Mouse (Mus musculus) intestine, embryonic 16.5 days (tissue): ENCODE measurements around the gene Alx3. TPM values are rescaled to one million over a fixed set of nuclear protein-coding genes. Genes with fewer than 3 reads are reported as not detected.

Source experiments
- ATAC-seq: fragments of 200-750 bp; cut with Nextera tagmentation; 2 replicates; pipeline ENCODE4 v1.8.0; 2017; ENCODE audit warnings: moderate TSS enrichment, moderate library complexity
- H3K27ac ChIP-seq: fragments of 300-500 bp; sonication (generic); 2 replicates; pipeline ENCODE4 v1.5.1; 2014; ENCODE audit warnings: mild to moderate bottlenecking, low read length
- H3K27me3 ChIP-seq: fragments of 300-500 bp; sonication (generic); replicated peaks from 2 replicates; pipeline ENCODE4 v1.6.1; 2014; ENCODE audit warnings: low read length, control low read depth, mixed read lengths; ENCODE audit not compliant: control insufficient read depth, insufficient read depth
- H3K36me3 ChIP-seq: fragments of 300-500 bp; sonication (generic); 2 replicates; pipeline ENCODE4 v1.6.1; 2014; ENCODE audit warnings: low read length, control low read depth; ENCODE audit not compliant: control insufficient read depth, insufficient read depth
- H3K4me1 ChIP-seq: fragments of 300-500 bp; sonication (generic); 2 replicates; pipeline ENCODE4 v1.6.1; 2014; ENCODE audit warnings: low read length, control low read depth, mixed read lengths; ENCODE audit not compliant: control insufficient read depth, insufficient read depth
- H3K4me2 ChIP-seq: fragments of 300-500 bp; sonication (generic); 2 replicates; pipeline ENCODE4 v1.6.1; 2014; ENCODE audit warnings: low read depth, low read length, control low read depth
- H3K4me3 ChIP-seq: fragments of 300-500 bp; sonication (generic); 2 replicates; pipeline ENCODE4 v1.5.1; 2014; ENCODE audit warnings: mild to moderate bottlenecking, low read length
- H3K9ac ChIP-seq: fragments of 300-500 bp; sonication (generic); 2 replicates; pipeline ENCODE4 v1.6.1; 2014; ENCODE audit warnings: low read depth, low read length
- H3K9me3 ChIP-seq: fragments of 300-500 bp; sonication (generic); 2 replicates; pipeline ENCODE4 v1.6.1; 2016; ENCODE audit warnings: low read length, control low read depth; ENCODE audit not compliant: control insufficient read depth
- WGBS: fragments of 180-500 bp; shearing (Covaris S2); extraction: QIAGEN DNeasy Blood & Tissue Kit; methylation state at CpG from one replicate; pipeline ENCODE4 v1.1.7; 2014; 5-methylcytosine and 5-hydroxymethylcytosine counted together
- polyA plus RNA-seq: library from polyadenylated mRNA; unstranded; fragments of >200 nt; fragmentation: Nextera tagmentation; extraction: Ambion mirVana; gene quantifications from 2 replicates; pipeline ENCODE4 v1.2.1, GENCODE M21; 2015

The Alx3 gene
- polyA plus RNA-seq, 1 experiment from 2014 or later = not detected

DNA sequence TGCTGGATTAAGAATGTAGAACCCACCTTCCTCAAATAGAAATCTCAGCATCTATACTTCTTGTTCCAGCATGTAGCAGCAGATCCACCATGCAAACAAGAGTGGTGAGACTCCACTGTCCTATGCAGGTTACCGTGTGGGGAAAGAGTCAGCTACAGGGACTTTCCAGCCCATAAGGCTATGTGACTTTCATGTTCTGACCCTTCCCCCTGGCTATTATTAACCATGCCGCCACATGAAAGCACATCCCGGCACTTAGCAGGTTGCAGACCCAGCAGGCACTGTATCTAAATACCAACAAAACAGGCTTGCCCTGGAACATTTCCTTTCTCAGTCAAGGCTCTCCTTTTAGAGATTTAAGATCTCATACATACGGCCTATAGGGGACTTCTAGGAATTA is 16.6 kb downstream of the Alx3 start:
- H3K9me3 ChIP-seq = no peaks in the 10 kb centered on the region
- ATAC-seq = no peak
- WGBS = 75% methylated on average over 4 of the region's 4 CpGs
- H3K9ac ChIP-seq = no peak overlapping the region
- no peak overlapping the region for H3K4me3 ChIP-seq
- no peaks in the 10 kb centered on the region for H3K4me1 ChIP-seq
- H3K36me3 ChIP-seq = peaks cover 20% of the 10 kb centered on the region; the same call in 1 of the 2 replicates
- H3K27me3 ChIP-seq = no peaks in the 10 kb centered on the region
- no peak overlapping the region for H3K4me2 ChIP-seq
- no peak overlapping the region for H3K27ac ChIP-seq

DNA sequence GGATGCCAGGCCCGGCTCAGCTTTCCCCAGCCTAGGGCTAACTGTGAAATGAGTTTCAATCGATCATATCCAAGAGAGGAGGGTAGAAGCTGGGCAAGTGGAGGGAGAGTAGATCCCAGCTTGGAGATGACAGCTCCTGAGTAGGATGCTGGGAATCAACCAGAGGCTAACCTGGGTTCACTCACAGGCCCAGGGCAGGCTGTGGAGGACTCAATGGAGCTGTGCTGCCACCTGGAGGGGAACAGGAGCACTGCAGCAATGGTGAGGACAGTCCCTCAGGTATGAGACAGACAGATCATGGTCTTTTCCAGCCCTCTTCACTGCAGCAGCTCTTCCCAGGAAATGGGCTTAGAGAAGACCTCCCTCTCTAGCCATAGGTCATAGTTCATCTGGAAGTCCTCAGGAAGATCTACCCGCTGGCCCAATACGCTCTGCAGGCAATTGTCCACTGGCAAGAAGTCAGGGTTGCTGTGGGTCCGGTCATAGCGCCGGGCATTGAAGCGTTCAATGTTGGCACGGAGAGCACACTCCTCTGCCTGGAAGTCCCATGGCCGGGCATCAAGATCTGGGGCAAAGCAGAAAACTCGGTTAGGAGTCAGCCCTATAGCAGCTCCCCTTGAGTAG is 18.2 kb downstream of the Alx3 start:
- Histone ChIP-seq H3K4me3 (no peak overlapping the region), H3K9me3 (no peaks in the 10 kb centered on the region), H3K9ac (no peak overlapping the region), H3K27me3 (no peaks in the 10 kb centered on the region), H3K4me2 (no peak overlapping the region), H3K27ac (no peak overlapping the region), H3K36me3 (peaks cover 26% of the 10 kb centered on the region), H3K4me1 (no peaks in the 10 kb centered on the region)
- no peak for ATAC-seq
- 90% methylated on average over 11 of the region's 11 CpGs for WGBS

DNA sequence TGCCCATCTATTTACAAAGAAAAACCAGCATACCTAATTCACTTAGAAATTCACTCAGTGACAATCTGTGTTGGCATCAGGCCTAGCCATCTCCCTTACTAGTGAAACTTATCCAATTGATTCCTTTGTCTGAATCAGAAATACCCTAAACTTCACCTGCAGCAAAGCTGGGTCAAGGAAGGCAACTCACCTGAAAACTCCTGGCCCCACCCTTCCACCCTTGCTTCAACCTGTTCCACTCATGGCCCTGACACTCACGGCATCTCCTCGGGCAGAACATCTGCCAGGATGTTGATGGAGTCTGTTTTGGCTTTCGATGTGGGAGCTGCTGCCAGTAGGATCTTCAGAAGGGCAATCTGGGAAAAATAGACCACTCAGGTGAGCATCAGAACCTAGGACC is 23.0 kb downstream of the Alx3 start:
- H3K4me2 ChIP-seq = no peak overlapping the region
- no peaks in the 10 kb centered on the region for H3K4me1 ChIP-seq
- no peaks in the 10 kb centered on the region for H3K9me3 ChIP-seq
- 93% methylated on average over 3 of the region's 3 CpGs for WGBS
- H3K27me3 ChIP-seq = no peaks in the 10 kb centered on the region
- no peak overlapping the region for H3K9ac ChIP-seq
- peaks cover 32% of the 10 kb centered on the region for H3K36me3 ChIP-seq
- H3K4me3 ChIP-seq = no peak overlapping the region
- ATAC-seq = no peak
- no peak overlapping the region for H3K27ac ChIP-seq

DNA sequence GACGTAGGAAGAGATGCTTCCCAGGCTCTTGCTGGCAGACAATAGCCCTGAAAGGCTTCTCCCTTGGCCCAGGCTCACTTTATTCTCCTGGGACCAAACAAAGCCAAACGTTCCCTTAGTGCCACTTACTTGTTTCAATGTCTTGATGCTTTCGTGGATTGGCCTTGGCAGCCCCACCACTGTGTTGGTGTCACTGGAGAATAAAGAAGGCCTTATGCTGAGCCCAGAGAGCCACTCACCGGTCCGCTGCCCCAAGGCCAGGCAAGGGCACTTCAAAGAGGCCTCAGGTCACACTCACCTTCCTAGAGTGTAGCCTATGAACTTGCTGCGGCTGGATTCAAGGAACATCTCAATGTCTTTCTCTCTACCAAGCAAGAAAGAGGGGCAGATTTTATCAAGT is 25.1 kb downstream of the Alx3 start:
- no peaks in the 10 kb centered on the region for H3K4me1 ChIP-seq
- no peak overlapping the region for H3K4me2 ChIP-seq
- H3K4me3 ChIP-seq = no peak overlapping the region

DNA sequence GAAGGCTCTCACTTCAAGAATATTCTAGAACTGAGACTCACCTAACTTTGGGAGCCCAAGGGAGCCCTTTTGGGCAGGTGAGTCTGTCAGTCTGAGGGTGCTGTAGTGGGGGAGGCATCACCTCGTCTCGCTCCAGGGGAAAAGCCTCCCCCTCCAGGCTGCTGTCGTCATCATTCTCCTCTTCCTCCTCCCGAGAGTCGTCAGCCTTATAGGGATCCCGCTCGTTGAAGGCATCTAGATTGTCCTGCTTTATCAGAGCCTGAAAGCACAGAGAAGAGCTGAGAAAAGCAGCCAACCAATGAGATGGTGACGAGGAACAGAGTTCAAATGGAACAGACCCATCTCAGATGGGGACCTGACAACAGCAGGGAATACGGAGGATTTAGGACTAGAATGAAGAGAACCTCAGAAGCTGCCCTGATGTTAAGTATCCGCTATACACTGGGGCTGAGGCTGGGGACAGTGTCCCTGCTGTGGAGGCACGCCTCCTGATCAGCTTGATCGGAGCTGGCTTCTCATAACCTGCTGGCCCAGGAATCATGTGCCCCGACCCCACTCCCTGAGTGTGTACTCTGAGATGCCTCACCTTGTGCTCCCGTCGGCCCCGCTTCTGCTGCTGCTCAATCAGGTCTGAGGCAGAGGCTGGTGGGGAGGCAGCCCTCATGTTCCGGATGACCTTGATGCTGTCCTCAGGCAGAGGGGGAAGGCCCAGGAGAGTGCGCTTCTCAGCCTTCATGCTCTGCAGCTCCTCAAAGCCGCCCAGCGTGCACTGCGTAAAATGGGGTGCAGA is 26.6 kb downstream of the Alx3 start:
- Histone ChIP-seq H3K9me3 (no peaks in the 10 kb centered on the region), H3K4me1 (no peaks in the 10 kb centered on the region), H3K4me2 (no peak overlapping the region), H3K36me3 (peaks cover 24% of the 10 kb centered on the region), H3K9ac (no peak overlapping the region), H3K4me3 (no peak overlapping the region), H3K27me3 (no peaks in the 10 kb centered on the region), H3K27ac (no peak overlapping the region)
- ATAC-seq = no peak
- 92% methylated on average over 21 of the region's 21 CpGs for WGBS

More for the DNA sequence above, 25.1 kb downstream of the Alx3 start:
- no peak for ATAC-seq
- Histone ChIP-seq H3K9ac (no peak overlapping the region), H3K27me3 (no peaks in the 10 kb centered on the region), H3K27ac (no peak overlapping the region), H3K36me3 (peaks cover 30% of the 10 kb centered on the region), H3K9me3 (no peaks in the 10 kb centered on the region)
- WGBS = 86% methylated on average over 6 of the region's 6 CpGs

DNA sequence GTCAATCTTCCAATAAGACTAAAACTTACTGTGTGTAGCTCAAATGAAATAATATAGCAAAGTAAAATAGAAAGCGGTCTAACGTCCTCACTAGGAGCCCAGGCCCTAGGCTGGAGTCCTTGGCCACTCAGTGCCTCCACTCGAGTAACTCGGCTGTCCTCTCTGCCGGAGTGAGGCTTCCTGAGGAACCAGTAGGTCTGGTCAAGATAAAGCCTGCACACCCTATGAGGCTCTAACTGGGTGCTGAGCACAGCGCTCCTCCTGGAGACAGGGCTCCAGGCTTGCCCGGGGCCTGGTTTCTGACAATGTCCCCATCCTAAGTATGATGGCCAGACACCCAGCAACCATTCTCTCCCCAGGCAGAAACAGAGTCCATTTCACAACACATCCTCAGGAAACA is 27.7 kb downstream of the Alx3 start:
- Histone ChIP-seq H3K36me3 (peaks cover 27% of the 10 kb centered on the region), H3K9me3 (no peaks in the 10 kb centered on the region), H3K27me3 (no peaks in the 10 kb centered on the region), H3K4me3 (no peak overlapping the region), H3K4me2 (no peak overlapping the region), H3K27ac (no peak overlapping the region), H3K9ac (no peak overlapping the region), H3K4me1 (no peaks in the 10 kb centered on the region)
- no peak for ATAC-seq
- WGBS = 96% methylated on average over 7 of the region's 7 CpGs

DNA sequence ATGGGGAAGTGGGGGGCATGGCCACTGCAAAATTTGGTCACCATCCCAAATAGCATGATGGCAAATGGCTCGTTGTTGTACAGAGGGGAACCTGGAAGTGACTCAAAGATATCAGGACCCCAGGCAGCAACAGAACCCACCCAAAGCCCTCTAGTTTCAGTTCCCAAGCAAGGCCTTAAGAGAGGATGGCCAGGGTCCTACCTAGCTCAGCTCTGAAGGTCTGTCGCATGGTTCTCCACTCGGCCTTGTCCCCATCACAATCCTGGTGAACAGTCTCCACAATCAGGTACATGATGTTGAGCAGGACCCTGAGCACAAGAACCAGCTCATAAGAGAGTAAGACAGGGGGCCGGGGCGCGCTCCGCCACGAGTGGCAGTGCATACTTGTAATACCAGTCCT is 29.6 kb downstream of the Alx3 start:
- H3K4me1 ChIP-seq = no peaks in the 10 kb centered on the region
- no peaks in the 10 kb centered on the region for H3K27me3 ChIP-seq
- H3K9me3 ChIP-seq = no peaks in the 10 kb centered on the region
- 96% methylated on average over 8 of the region's 8 CpGs for WGBS
- H3K36me3 ChIP-seq = peaks cover 20% of the 10 kb centered on the region
- no peak for ATAC-seq
- H3K9ac ChIP-seq = no peak overlapping the region
- no peak overlapping the region for H3K4me3 ChIP-seq
- no peak overlapping the region for H3K27ac ChIP-seq
- no peak overlapping the region for H3K4me2 ChIP-seq

DNA sequence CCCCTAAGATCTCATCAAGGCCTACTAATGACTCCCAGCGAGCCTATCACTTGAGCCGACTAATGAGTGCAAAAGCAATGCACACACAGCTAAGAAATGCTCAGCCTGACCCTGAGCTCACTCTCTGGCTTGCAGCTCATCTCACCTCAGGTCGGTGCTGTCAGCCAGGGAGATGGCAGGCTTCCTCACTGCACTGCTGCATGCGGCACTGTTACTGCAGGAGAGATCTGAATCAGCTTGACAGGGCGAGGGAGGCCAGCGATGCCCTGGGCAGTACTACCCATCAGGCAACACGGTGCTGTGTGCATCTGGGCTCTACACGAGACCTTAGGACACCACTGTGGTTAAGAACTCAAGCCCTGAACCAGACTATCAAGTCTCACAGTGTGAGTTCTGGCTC is 30.7 kb downstream of the Alx3 start:
- H3K4me1 ChIP-seq = 0 out of 2 replicates have a peak, but pooled peaks cover 6% of the 10 kb centered on the region
- no peak for ATAC-seq
- no peak overlapping the region for H3K4me3 ChIP-seq
- H3K27me3 ChIP-seq = no peaks in the 10 kb centered on the region
- no peaks in the 10 kb centered on the region for H3K9me3 ChIP-seq
- no peak overlapping the region for H3K9ac ChIP-seq
- no peak overlapping the region for H3K27ac ChIP-seq
- H3K4me2 ChIP-seq = no peak overlapping the region
- whole genome bisulfite sequencing = 88% methylated on average over 8 of the region's 8 CpGs
- peaks cover 14% of the 10 kb centered on the region; the same call in 1 of the 2 replicates for H3K36me3 ChIP-seq

DNA sequence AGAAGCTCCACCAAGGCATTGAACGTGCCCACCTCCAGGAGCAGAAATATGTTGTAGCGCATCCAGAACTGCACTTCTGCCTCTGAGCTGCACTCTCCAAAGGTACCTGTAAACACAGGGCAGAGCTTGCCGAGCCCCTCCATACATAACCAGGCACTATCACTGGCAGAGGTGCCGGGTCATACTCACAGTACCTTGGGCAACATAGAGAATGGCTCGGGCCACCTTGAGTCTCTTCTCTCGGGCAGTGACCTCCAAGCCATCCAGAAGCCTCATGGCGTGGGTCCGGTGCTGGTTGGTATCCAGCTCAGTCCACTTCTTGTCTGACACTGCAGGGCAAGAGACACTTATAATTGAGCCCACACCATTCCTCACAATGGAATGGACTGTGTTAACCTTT is 31.9 kb downstream of the Alx3 start:
- Histone ChIP-seq H3K4me1 (0 out of 2 replicates have a peak, but pooled peaks cover 6% of the 10 kb centered on the region), H3K4me2 (no peak overlapping the region), H3K36me3 (peaks cover 14% of the 10 kb centered on the region; the same call in 1 of the 2 replicates), H3K27me3 (no peaks in the 10 kb centered on the region), H3K9ac (no peak overlapping the region), H3K9me3 (no peaks in the 10 kb centered on the region), H3K27ac (no peak overlapping the region), H3K4me3 (no peak overlapping the region)
- WGBS = 94% methylated on average over 8 of the region's 8 CpGs
- no peak for ATAC-seq
